Mouse (Mus musculus): ENCODE data around the gene Olfr698.
"Not testable (repeated sequence)": the region's sequence is repeated elsewhere in the genome, so short reads cannot be mapped to it uniquely, and the experiment has no call there.

Olfr698 gene

DNA sequence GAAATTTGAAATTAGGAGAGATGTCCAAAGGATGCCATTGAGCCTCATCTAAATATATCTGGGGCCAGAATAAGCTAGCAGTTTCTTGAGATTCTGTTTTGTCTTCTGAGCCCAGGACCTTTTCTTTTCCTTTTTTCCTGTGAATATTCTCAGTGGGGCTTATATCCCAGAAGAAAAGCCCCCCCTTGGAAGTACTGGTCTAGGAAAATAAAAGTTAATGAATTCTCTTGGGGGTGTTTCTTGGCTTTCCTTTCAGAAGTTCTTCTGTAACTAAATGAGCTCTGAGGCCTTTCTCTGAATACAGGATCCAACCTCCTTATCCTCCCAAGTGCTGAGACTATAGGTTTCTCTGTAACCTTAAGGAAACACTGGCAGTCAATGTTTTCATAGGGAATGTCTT, at the start of gene Olfr698:
TSS of gene Olfr698 (minus strand) at position 101 of the 400 bp plus-strand sequence.
- DNase-seq (ENCODE audit: extremely low spot score, low read depth, low spot score), result no peak

DNA sequence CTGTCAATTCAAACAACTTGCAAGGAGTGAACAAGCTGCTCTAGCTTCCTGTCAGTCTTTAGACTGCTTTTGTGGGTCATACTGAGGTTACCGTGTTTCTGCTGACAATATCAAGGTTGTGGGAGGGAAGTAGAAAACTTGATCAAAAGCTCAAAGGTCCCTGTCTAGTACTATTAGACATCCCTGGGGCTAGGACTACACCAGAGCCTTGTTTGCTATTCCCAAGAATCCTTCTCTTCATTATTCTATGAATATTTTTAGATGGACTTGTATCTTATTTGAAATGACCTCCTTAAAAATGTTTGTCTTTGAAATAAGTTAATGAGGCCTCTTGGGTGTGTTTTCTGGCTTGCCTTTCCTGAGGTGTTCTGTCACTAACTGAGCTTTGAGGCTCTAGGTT, 37.9 kb upstream of the Olfr698 start, which contains the start of gene Olfr699:
TSS of gene Olfr699 (minus strand) at position 101 of the 400 bp plus-strand sequence.
- DNase-seq (ENCODE audit: extremely low spot score, low read depth, low spot score), result no peak

DNA sequence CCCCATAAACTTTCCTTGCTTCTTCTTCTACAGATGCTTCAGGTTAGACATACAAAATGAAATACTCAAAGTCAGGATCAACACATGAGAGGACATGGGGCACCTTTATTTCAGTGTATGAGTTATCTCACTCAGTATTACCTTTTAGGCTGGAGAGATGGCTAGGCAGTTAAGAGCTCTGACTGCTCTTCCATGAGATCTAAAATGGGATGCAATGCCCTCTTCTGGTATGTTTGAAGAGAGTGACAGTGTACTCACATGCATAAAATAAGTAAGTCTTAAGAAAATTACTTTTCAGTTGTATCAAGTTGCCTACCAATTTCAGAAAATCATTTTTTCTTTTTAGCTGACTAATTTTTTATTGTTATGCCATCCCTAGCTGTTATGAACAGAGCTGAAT, 33.1 kb upstream of the Olfr698 start:
- no peak for DNase-seq (ENCODE audit: extremely low spot score, low read depth, low spot score)

DNA sequence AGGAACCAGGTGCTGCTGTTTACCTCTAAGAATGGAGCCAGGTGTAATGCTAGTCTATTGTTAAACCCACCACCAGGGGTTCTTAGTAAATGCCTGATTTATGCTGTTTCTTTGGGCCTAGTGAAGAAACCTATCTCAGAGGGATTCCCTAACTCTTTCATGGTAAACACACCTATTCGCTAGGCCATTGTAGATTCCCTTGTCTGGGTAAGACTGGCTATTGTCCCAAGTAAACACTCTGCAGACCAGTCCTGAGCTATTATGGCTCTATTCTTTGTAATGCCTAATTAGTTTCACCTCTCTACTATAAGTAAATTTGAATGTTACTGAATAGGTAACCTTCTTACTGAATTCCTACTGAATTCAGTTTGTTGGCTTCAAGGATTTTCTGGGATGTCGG, 5.8 kb upstream of the Olfr698 start:
- not testable (repeated sequence) for DNase-seq (ENCODE audit: extremely low spot score, low read depth, low spot score)

DNA sequence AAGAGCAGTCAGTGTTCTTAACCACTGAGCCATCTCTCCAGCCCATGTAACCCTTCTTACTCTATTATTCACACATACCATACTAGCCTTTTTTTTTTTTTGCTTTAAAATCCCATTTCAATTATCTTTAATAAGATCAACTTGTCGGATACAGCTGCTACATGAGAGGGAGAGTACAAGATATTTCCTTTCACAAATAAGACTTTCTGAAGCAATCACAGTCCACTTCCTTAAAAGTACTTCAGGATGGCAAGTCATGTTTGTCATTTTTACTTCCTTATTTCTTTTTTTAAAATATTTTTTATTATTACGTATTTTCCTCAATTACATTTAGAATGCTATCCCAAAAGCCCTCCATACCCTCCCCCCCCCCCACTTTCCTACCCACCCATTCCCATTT, 3.6 kb upstream of the Olfr698 start:
- DNase-seq (ENCODE audit: extremely low spot score, low read depth, low spot score), result no peak

DNA sequence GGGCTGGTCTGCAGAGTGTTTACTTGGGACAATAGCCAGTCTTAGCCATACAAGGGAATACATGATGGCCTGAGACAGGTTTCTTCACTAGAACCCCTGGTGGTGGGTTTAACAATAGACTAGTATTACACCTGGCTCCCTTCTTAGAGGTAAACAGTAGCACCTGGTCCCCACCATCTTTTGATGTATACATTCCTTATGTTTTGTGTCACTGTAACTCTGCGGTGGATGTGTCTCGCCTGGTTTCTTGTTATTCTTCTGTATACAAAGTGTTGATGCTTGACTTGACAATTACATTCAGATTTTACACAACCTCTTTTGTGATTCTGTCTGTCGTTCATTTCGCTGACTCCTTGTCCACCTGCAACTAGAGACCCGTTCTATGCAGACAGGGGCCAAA, 9.4 kb downstream of the Olfr698 start:
- no peak for DNase-seq (ENCODE audit: extremely low spot score, low read depth, low spot score)

DNA sequence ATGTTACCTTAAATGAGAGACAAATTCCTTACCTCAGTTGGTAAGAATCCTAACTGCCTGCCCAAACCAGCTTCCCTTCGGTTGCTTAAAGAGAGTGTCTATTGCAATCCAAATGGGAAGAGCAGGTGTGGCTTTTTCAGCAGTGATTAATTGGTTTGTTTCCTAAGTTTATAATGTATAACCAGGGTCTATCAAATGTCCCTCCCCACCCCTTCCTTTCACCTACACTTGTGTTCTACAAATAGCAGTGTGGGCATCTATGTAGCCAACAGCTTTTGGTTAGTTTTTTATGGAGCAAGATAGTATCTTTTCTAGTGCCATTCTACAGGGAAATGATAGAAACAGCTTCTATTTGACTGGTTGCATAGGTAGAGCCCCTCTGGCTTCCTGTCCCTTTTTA, 12.9 kb downstream of the Olfr698 start, which contains the start of gene Olfr697:
TSS of gene Olfr697 (minus strand) at position 101 of the 400 bp plus-strand sequence.
- DNase-seq (ENCODE audit: extremely low spot score, low read depth, low spot score), result no peak

DNA sequence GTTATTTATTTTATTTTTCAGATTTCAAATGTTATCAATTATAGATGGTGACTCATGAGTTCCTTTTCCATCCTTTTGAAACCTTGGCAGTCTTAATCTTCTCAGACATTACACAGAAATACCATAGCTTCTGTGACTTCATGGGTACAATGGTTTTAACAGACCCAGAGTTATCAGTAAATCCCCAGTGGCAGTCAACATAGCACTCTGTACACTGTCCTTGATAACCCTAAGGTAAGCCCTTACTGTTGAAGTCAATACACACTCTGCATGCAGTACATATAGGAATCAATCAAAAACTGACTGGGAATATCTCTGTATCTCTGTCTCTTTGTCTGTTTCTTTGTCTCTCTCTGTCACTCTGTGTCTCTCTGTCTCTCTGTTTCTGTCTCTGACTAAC, 18.2 kb downstream of the Olfr698 start:
- DNase-seq (ENCODE audit: extremely low spot score, low read depth, low spot score), result no peak

DNA sequence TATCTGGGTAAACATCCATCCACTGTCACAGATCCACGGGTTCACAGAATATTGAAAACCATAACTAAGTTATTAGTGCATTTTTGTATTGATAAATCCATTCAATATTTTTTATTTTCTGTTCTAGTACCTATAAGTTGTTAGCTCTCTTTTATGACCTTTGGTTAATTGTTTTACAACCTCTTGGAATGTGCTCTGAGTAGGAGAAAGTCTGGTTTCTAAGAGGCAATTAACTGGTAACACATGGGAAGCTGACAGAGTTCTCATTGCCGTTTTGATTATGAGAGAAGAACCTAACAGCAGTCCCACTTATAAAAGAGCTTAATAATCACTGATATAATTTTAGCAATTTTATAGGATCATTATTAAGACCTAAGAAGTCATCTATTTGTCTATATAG, 21.5 kb downstream of the Olfr698 start:
- no peak for DNase-seq (ENCODE audit: extremely low spot score, low read depth, low spot score)

DNA sequence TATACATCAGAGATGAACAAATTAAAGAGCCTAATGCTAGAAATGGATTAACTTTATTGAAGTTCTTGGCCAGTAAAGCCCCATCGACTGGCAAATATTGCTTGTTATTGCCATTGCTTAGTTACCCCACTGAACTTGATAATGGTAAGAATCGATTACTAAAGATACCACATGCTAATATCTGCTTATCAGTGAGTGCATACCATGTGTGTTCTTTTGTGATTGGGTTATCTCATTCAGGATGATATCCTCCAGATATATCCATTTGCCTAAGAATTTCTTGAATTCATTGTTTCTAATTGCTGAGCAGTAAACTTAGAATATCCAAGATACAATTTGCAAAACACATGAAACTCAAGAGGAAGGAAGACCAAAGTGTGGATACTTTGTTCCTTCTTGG, 29.5 kb downstream of the Olfr698 start:
- not testable (repeated sequence) for DNase-seq (ENCODE audit: extremely low spot score, low read depth, low spot score)

DNA sequence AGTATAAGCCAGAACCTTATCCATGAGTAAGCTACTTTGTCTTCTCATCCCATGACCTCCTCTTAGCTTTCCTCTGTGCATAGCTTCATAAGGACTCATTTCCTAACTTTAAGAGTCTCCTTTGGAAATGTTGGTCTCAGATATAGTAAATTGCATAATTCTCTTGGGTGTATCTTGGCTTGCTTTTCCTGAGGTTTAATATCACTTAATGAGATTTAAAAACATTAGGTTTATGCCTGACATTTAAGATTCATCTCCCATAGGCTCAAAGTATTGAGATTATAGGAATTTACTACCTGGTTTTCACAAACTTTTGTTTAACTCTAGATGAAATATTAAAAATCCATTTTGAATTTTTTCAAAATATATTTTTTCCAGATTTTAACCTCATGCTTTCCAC, 38.9 kb downstream of the Olfr698 start, which contains the start of gene Olfr695:
TSS of gene Olfr695 (minus strand) at position 101 of the 400 bp plus-strand sequence.
- no peak for DNase-seq (ENCODE audit: extremely low spot score, low read depth, low spot score)

DNA sequence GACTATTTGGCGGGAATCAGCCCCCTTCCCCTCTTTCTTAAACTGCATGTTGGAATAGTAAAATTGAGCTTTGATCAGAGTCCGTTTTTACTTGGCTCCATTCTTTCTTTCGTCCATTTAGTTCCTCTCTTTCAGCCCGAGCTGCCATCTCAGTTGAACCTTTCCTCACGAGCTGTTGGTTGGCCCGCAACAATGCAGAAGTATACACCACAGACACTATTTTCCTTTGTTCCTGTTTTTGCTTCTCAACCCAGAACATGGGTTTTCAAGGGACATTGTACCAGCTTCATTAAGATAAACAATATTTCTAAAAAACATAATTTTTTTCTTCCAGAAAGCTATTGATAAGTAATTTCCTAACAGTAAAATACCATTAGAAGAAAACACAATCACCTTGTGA, 43.7 kb downstream of the Olfr698 start:
- no peak for DNase-seq (ENCODE audit: extremely low spot score, low read depth, low spot score)

DNA sequence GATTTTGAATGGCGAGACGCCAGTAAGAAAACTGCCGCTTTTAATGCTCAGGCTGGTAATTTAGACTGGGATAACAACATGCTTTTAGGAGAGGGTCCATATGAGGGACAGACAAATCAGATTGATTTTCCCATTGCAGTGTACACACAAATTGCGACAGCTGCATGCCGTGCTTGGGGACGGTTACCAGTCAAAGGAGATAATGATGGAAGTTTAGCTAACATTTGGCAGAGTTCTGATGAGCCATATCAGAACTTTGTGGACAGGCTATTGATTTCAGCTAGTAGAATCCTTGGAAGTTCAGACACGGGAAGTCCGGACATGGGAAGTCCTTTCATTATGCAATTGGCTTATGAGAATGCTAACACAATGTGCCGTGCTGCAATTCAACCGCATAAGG, 47.5 kb downstream of the Olfr698 start:
- DNase-seq (ENCODE audit: extremely low spot score, low read depth, low spot score), result not testable (repeated sequence)
